Mouse (Mus musculus): ENCODE data around the gene Baiap3.
"Not testable (repeated sequence)": the region's sequence is repeated elsewhere in the genome, so short reads cannot be mapped to it uniquely, and the experiment has no call there.

Baiap3 gene

GRCm38 (mm10) chr17:25248033-25248750, 8.0 kb downstream of the Baiap3 start:
- no peak for DNase-seq (ENCODE audit: low spot score)

GRCm38 (mm10) chr17:25244239-25244638, 11.9 kb downstream of the Baiap3 start:
- DNase-seq (ENCODE audit: low spot score) = no peak

DNA sequence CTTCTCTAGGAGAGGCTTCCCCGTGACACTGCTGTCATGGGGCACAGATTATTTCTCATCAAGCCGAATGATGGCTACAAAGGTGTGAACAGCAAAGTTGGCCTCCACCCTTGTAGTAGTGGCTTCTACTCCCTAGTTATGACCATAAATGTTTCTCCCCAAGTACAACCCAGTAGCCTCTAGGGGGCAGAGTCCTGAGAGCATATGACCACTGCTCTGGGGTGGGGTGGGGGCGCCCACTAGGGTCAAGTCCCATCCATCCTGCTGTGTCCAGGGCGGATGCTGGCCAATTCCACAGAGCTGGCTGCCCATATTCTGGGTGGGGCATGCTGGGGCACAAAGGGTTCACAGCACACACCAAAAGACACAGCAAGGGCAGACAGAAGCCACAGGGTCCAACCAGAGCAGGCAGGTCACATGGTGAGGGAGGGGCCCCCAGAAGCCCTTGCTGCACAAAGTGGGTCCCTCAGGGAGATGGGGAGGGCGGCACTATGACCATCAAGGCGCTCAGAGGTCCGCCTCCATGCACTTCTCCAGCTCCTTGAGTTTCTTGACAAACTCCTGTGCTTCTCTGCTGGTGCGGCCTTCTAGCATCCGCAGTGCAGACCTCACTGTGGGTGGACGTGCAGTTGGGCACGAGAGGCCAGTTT, 12.9 kb downstream of the Baiap3 start:
- no peak for DNase-seq (ENCODE audit: low spot score)

- peak; percentile 94 for DNase-seq (ENCODE audit: low spot score)
Observed at GRCm38 (mm10) chr17:25239695-25240636, 16.2 kb downstream of the Baiap3 start, which contains the start of the genes Gnptg and Tsr3. Gene Gnptg, minus strand, starts transcription at chr17:25240124. Gene Tsr3, plus strand, starts transcription at chr17:25240170.

DNA sequence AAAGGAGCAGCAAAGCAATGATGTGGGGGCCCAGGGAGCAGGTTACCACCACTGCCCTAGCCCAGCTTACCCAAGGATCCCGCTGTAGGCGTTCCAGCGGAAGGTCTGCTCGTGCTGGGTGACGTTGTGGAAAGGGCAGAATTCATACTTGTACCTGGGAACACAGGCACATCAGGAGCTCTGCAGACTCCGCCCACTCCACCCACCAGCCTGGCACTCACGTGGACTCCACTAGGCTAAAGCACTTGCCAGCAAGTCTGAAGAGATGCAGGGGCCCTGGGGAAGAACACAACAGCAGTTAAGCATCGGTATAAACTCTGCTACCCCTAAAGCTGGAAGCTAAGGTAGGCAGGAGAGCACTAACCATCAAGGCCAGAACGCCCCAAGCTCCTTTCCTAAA, 20.5 kb downstream of the Baiap3 start:
- no peak for DNase-seq (ENCODE audit: low spot score)

DNA sequence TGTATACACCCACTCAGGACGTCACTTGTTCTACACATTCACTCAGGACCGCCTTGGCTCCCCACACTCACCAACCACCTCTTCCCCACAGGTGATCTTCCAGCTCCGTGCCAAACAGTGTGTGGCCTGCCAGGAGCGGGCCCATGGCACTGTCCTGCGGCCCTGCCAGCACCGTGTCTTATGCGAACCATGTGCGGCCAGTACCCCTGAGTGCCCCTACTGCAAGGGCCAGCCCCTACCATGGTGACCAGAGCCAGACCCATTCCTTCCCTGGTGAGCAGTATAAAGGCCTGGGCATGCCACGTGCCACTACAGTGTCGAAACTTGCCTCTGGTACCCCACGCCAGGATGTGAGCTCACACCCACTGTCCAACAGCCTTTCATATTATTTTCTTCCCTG, 24.5 kb downstream of the Baiap3 start:
- DNase-seq (ENCODE audit: low spot score) = not testable (repeated sequence)

- no peak for DNase-seq (ENCODE audit: low spot score)
Observed at GRCm38 (mm10) chr17:25230700-25231099, 25.5 kb downstream of the Baiap3 start.

DNA sequence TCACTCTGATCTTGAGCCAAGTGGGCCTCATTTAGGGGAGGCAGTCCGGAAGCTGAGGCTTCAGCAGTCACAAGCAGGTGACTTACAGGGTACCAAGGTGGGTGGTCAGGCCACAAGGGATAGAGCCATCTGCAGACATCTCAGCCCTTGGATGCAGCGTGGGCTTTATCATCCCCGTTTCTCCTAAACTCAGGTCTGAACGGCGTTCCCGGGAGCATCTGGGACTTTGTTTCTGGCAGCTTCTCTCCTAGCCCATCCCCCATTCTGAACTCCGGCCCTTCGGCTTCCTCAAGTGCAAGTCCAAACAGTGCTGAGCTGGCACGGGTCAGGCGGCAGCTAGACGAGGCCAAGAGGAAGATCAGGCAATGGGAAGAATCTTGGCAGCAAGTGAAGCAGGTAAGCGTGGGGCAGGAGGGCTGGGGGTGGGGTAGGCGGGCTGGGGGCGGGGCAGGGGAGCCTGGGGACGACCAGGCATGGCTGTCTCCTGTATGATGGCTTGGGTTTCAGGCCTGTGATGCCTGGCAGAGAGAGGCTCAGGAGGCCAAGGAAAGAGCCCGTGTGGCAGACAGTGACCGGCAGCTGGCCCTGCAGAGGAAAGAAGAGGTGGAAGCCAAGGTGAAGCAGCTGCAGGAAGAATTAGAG, 26.0 kb downstream of the Baiap3 start:
- DNase-seq (ENCODE audit: low spot score) = not testable (repeated sequence)

DNA sequence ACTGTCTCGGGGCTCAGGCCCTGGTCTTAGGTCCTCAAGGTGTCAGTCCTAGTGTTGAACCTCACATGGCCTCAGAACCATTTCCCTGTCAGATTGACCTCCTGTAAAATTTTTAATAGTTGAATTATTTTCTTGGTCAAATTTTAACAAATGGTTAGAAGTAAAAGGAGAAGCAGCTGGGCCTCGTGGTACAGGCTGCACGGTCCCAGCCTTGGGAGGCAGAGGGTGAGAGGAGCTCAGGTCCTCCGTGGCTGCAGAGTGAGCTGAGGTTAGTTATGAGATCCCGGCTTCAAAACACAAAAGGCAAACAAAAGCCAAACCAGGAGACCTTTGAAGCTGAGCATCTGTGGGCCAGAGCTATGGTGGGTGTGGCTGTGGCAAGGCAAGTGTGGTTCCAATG, 28.2 kb downstream of the Baiap3 start:
- DNase-seq (ENCODE audit: low spot score) = no peak

GRCm38 (mm10) chr17:25225659-25226058, 30.5 kb downstream of the Baiap3 start:
- DNase-seq (ENCODE audit: low spot score) = no peak

DNA sequence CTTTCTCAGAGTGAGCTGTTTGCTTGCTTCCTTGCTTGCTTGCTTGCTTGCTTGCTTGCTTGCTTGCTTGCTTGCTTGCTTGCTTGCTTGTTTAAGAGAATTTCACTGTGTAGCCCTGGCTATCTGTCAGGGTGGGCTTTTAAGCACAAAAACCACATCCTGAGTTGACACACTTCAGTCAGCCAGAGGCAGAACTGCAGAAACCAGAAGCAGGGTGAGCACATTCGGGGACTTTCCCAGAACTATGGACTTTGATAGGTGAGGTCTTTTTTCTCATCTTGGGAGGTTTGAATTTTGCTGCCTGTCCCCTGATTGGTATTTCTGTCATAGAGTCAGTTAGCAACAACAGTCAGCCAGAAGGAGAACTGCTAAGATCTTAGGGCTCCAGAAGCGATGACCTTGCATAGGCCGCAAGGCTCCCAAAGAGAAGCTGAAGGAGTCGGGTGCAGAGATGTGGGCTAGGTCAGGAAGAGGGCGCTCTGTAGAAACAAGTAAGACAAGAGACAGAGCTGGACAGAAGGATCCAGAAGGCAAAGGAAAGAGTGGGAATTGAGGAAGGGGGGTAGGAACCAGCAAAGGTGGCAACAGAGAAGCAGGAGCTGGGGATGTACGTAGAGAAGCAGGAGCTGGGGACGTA, 31.5 kb downstream of the Baiap3 start:
- DNase-seq (ENCODE audit: low spot score) = no peak

DNA sequence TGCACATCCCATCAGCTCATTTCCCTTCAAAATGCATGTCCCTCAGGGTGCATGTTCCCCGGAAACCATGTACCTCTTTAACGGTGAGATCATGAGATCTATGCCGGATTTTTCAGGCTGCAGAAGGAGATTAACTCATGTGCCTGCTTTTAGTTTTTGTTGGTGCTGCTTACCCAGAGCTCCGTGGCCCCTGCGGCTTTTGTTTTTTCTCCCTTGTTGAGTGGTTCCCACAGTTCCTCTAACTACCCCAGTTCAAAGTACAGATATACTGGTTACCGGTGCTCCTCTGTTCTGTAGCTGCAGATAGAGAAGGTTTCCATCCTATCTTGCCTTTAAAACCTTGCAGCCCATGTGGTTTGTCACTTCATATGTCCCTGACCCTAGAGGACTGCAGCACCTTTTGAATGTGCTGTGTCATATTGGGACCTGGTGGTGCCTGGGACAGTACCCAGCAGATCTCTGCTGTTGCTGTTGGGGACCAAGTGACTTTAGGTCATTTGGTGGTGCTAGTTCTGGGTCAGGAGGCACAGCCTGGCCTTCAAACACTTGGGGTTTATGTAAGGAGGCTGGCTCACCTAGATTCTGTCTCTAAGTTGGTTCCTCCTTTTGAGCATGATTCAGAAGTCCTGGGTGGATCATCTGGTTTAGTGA, 33.1 kb downstream of the Baiap3 start:
- DNase-seq (ENCODE audit: low spot score) = no peak

DNA sequence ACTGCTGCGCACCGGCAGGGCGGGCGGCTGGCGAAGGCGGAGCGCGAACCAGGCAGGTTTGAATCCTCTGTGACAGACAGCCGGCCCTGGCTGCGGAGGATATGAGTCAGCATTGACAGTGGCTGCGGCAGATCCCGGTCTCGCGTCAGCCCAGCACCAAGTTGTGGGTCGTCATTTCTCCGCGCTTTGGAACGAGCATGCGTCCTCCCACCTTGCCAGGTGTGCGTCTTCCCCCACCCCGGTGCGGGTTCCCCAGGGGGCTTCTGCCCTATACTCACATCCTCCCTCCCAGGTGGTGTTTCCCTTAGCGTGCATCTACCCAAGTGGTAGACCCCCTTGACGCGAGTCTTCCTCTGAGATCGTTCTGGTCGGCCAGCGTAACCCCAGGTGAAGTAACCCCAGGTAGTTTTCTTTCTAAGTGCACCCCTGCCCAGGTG, 33.6 kb downstream of the Baiap3 start:
- not testable (repeated sequence) for DNase-seq (ENCODE audit: low spot score)

- DNase-seq (ENCODE audit: low spot score) = peak; percentile 62
Observed at GRCm38 (mm10) chr17:25221821-25222503, 34.2 kb downstream of the Baiap3 start.

- no peak for DNase-seq (ENCODE audit: low spot score)
Observed at GRCm38 (mm10) chr17:25220746-25221145, 35.4 kb downstream of the Baiap3 start.

DNA sequence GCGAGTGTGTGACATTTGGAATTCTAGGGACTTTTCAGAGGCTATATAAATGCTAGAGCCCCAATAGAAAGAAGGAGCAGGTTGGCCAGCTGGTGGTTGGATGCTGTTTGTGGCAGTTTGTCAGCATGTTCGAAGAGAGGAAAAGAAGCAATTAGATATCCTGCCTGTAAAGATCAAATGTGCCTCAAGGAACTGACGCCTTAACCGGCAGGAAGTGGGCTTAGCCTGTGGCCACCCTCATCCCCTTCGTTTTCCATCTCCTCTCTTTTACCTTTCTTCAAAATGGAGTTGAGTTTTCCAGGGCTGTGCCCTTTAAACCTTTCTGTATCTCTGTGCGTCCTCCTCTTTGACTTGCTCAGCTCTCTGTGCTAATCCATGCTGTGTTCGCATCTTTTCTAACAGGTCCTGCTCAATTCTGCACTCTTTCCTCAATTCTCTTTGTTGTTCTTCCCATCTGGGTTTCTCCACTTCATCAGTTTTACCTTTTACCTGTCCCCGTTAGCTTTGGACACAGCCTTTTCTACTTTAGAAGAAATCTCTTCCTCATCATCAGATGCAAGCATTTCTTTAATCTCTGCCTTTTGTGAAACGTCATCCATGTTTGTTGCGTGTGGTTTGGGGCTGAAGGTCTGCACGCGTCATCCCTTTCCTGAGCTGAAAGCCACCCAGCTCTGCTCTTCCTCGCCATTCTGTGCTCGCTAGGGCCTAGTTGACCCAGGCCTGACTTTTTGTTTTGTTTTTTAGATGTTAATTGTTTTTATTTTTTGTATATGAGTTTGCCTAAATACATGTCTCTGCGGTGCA, 36.5 kb downstream of the Baiap3 start:
- no peak for DNase-seq (ENCODE audit: low spot score)

DNA sequence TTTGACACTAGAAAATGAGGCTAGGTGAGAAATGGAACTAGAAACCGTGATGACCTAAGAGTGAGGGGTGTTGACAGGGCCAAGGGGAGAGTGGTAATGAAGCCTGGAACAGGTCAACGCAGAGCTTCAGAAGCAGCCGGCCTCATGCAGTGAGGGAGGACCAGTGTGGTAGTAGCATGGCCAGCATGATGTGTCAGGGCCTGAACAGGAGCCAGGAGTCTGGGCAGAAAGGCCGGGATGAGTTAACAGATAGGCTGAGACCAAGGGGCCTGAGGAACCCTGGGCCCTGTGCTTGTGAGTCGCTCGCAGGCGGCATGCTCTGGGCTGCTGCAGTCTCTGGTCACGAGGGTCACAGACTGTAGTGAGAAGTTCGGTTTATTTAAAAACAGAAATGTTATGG, 37.2 kb downstream of the Baiap3 start:
- DNase-seq (ENCODE audit: low spot score) = no peak

GRCm38 (mm10) chr17:25215431-25215830, 40.7 kb downstream of the Baiap3 start:
- no peak for DNase-seq (ENCODE audit: low spot score)

- DNase-seq (ENCODE audit: low spot score) = no peak
Observed at GRCm38 (mm10) chr17:25211705-25212104, 44.5 kb downstream of the Baiap3 start.
